Mouse (Mus musculus): ENCODE measurements around the gene Pef1. TPM values are rescaled to one million over a fixed set of nuclear protein-coding genes. Genes with fewer than 3 reads are reported as not detected.

The Pef1 gene
- polyA plus RNA-seq, 1 experiment from 2014 or later, result 62.1 TPM

GRCm38 (mm10) chr4:130107444-130108131 is 5.2 kb downstream of the Pef1 start:
- H3K4me2 ChIP-seq (ENCODE audit: low read length), result peak overlapping the region; percentile 60
- H3K9me3 ChIP-seq (replicated peaks; ENCODE audit: control insufficient read depth, low read length, poor library complexity, severe bottlenecking), result no peaks in the 10 kb centered on the region
- peak overlapping the region; percentile 67 for H3K4me3 ChIP-seq (ENCODE audit: low read depth, low read length)
- H3K27ac ChIP-seq (ENCODE audit: low read length), result peak overlapping the region; percentile 74
- H3K27me3 ChIP-seq (ENCODE audit: control insufficient read depth, insufficient read depth, low read depth, low read length), result no peaks in the 10 kb centered on the region
- ATAC-seq, result peak; percentile 98
- no peaks in the 10 kb centered on the region for H3K36me3 ChIP-seq (ENCODE audit: control insufficient read depth, insufficient read depth, low read length)
- H3K4me1 ChIP-seq (ENCODE audit: control insufficient read depth, insufficient read depth, low read length), result peaks cover 11% of the 10 kb centered on the region
- under 1% methylated on average over 39 of the region's 39 CpGs for WGBS
- H3K9ac ChIP-seq (ENCODE audit: low read depth, low read length), result peak overlapping the region; percentile 68

DNA sequence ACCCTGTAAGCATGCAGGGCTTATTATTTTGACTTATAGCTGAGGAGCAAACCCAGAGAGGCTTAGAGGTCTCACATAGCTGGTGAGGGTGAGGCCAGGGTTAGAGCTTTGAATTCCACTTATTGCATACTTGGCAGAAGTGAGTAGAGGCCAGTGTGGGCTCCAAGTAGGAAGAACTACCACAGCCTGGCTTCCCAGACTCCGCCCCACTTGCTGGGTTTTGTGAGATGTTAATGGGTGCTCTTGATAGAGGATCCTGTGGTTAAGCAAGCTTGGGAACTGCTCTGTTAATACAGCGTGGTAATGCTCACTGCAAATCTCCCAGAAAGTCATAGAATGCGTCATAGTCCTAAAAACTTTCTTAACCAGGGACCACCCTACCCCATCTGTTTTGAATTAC is 6.6 kb downstream of the Pef1 start:
- 89% methylated on average over 3 of the region's 3 CpGs for WGBS
- no peak overlapping the region for H3K9ac ChIP-seq (ENCODE audit: low read depth, low read length)
- 0 out of 2 replicates have a peak, but pooled peaks cover 2% of the 10 kb centered on the region for H3K36me3 ChIP-seq (ENCODE audit: control insufficient read depth, insufficient read depth, low read length)
- no peak for ATAC-seq
- no peak overlapping the region for H3K4me2 ChIP-seq (ENCODE audit: low read length)
- peaks cover 11% of the 10 kb centered on the region for H3K4me1 ChIP-seq (ENCODE audit: control insufficient read depth, insufficient read depth, low read length)
- H3K27me3 ChIP-seq (ENCODE audit: control insufficient read depth, insufficient read depth, low read depth, low read length), result no peaks in the 10 kb centered on the region
- H3K9me3 ChIP-seq (replicated peaks; ENCODE audit: control insufficient read depth, low read length, poor library complexity, severe bottlenecking), result no peaks in the 10 kb centered on the region
- H3K27ac ChIP-seq (ENCODE audit: low read length), result no peak overlapping the region
- H3K4me3 ChIP-seq (ENCODE audit: low read depth, low read length), result no peak overlapping the region

DNA sequence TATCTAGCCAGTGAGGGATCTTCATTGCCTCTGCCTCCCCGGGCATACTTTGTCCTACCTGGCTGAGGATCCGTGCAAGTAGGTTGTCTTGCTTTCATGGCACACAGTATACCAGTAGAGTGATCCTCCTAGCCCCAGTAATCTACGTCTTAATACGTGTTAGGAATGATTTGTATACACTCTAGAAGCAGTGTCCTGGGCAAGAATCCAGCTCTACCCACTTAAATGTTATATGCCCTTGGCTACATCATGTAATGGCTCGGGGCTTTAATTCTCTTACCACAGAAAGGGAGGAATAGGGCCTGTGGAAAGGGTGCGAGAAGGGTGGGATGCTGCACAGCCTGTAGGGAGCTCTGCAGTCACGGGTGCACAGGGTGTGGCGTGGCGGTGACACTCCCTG is 7.3 kb downstream of the Pef1 start:
- no peak overlapping the region for H3K4me2 ChIP-seq (ENCODE audit: low read length)
- H3K4me1 ChIP-seq (ENCODE audit: control insufficient read depth, insufficient read depth, low read length), result peaks cover 11% of the 10 kb centered on the region
- no peaks in the 10 kb centered on the region for H3K9me3 ChIP-seq (replicated peaks; ENCODE audit: control insufficient read depth, low read length, poor library complexity, severe bottlenecking)
- ATAC-seq, result no peak
- H3K4me3 ChIP-seq (ENCODE audit: low read depth, low read length), result no peak overlapping the region
- no peaks in the 10 kb centered on the region for H3K27me3 ChIP-seq (ENCODE audit: control insufficient read depth, insufficient read depth, low read depth, low read length)
- no peak overlapping the region for H3K27ac ChIP-seq (ENCODE audit: low read length)
- H3K9ac ChIP-seq (ENCODE audit: low read depth, low read length), result no peak overlapping the region
- H3K36me3 ChIP-seq (ENCODE audit: control insufficient read depth, insufficient read depth, low read length), result 0 out of 2 replicates have a peak, but pooled peaks cover 2% of the 10 kb centered on the region
- WGBS, result 94% methylated on average over 9 of the region's 9 CpGs

DNA sequence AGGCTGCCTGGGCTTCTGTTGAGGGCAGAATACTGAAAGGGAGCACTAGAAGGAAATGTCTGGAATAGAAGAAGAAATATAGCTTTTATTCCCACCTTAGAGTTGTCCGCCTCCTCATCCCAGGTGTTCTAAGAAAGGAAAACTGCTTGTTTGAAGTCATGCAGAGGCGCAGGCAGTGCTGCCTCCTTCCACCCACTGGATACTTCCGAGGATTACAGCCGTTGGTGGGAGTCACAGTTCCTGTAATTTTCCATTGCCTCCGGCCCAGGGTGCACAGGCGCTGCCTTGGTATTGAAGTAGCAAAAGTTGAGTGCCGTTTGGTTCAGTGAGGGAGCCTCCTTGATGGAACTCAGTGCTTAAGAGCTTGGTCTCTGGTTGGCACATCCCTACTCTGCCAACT is 7.7 kb downstream of the Pef1 start:
- peaks cover 11% of the 10 kb centered on the region for H3K4me1 ChIP-seq (ENCODE audit: control insufficient read depth, insufficient read depth, low read length)
- no peak for ATAC-seq
- H3K36me3 ChIP-seq (ENCODE audit: control insufficient read depth, insufficient read depth, low read length), result 0 out of 2 replicates have a peak, but pooled peaks cover 2% of the 10 kb centered on the region
- H3K9me3 ChIP-seq (replicated peaks; ENCODE audit: control insufficient read depth, low read length, poor library complexity, severe bottlenecking), result no peaks in the 10 kb centered on the region
- H3K27ac ChIP-seq (ENCODE audit: low read length), result no peak overlapping the region
- no peak overlapping the region for H3K4me2 ChIP-seq (ENCODE audit: low read length)
- H3K4me3 ChIP-seq (ENCODE audit: low read depth, low read length), result no peak overlapping the region
- WGBS, result 90% methylated on average over 7 of the region's 7 CpGs
- no peaks in the 10 kb centered on the region for H3K27me3 ChIP-seq (ENCODE audit: control insufficient read depth, insufficient read depth, low read depth, low read length)
- H3K9ac ChIP-seq (ENCODE audit: low read depth, low read length), result no peak overlapping the region

DNA sequence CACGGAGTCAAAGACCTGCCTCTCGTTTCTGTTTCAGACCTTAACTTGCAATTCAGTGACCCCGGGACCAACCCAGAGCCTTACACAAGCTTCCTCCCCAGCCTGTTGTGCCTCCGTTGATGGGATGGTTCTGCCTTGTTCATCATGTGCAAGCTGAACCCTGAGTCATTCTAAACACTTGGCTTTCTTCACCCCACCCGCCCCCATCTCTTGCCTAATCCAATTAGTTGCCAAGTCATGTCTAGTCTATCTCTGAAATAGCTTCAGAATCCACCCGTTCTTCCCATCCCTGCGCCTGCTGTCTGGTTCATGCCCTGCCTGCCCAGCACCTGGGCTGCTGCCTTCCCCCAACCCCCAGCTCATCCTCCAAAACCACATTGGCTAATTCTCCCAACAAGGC is 9.9 kb downstream of the Pef1 start:
- WGBS, result 81% methylated on average over 7 of the region's 7 CpGs
- no peak overlapping the region for H3K9ac ChIP-seq (ENCODE audit: low read depth, low read length)
- H3K4me1 ChIP-seq (ENCODE audit: control insufficient read depth, insufficient read depth, low read length), result peaks cover 8% of the 10 kb centered on the region
- H3K9me3 ChIP-seq (replicated peaks; ENCODE audit: control insufficient read depth, low read length, poor library complexity, severe bottlenecking), result no peaks in the 10 kb centered on the region
- no peak for ATAC-seq
- H3K27ac ChIP-seq (ENCODE audit: low read length), result no peak overlapping the region
- H3K36me3 ChIP-seq (ENCODE audit: control insufficient read depth, insufficient read depth, low read length), result 0 out of 2 replicates have a peak, but pooled peaks cover 2% of the 10 kb centered on the region
- H3K4me3 ChIP-seq (ENCODE audit: low read depth, low read length), result no peak overlapping the region
- H3K4me2 ChIP-seq (ENCODE audit: low read length), result no peak overlapping the region
- no peaks in the 10 kb centered on the region for H3K27me3 ChIP-seq (ENCODE audit: control insufficient read depth, insufficient read depth, low read depth, low read length)

GRCm38 (mm10) chr4:130112732-130113131 is 10.4 kb downstream of the Pef1 start:
- Histone ChIP-seq H3K27ac (ENCODE audit: low read length) (no peak overlapping the region), H3K9ac (ENCODE audit: low read depth, low read length) (no peak overlapping the region), H3K36me3 (ENCODE audit: control insufficient read depth, insufficient read depth, low read length) (0 out of 2 replicates have a peak, but pooled peaks cover 2% of the 10 kb centered on the region), H3K9me3 (replicated peaks; ENCODE audit: control insufficient read depth, low read length, poor library complexity, severe bottlenecking) (no peaks in the 10 kb centered on the region), H3K4me2 (ENCODE audit: low read length) (no peak overlapping the region), H3K4me1 (ENCODE audit: control insufficient read depth, insufficient read depth, low read length) (peaks cover 8% of the 10 kb centered on the region), H3K27me3 (ENCODE audit: control insufficient read depth, insufficient read depth, low read depth, low read length) (no peaks in the 10 kb centered on the region), H3K4me3 (ENCODE audit: low read depth, low read length) (no peak overlapping the region)
- ATAC-seq, result no peak
- WGBS, result 96% methylated on average over 1 of the region's 1 CpGs

GRCm38 (mm10) chr4:130120752-130121151 is 18.4 kb downstream of the Pef1 start:
- 75% methylated on average over 4 of the region's 4 CpGs for WGBS
- no peak overlapping the region for H3K27ac ChIP-seq (ENCODE audit: low read length)
- no peak overlapping the region for H3K9ac ChIP-seq (ENCODE audit: low read depth, low read length)
- H3K27me3 ChIP-seq (ENCODE audit: control insufficient read depth, insufficient read depth, low read depth, low read length), result no peaks in the 10 kb centered on the region
- H3K9me3 ChIP-seq (replicated peaks; ENCODE audit: control insufficient read depth, low read length, poor library complexity, severe bottlenecking), result no peaks in the 10 kb centered on the region
- H3K36me3 ChIP-seq (ENCODE audit: control insufficient read depth, insufficient read depth, low read length), result peaks cover 11% of the 10 kb centered on the region
- no peaks in the 10 kb centered on the region for H3K4me1 ChIP-seq (ENCODE audit: control insufficient read depth, insufficient read depth, low read length)
- ATAC-seq, result no peak
- H3K4me2 ChIP-seq (ENCODE audit: low read length), result no peak overlapping the region
- H3K4me3 ChIP-seq (ENCODE audit: low read depth, low read length), result no peak overlapping the region

- Histone ChIP-seq H3K27ac (ENCODE audit: low read length) (no peak overlapping the region), H3K4me3 (ENCODE audit: low read depth, low read length) (no peak overlapping the region), H3K4me2 (ENCODE audit: low read length) (no peak overlapping the region), H3K27me3 (ENCODE audit: control insufficient read depth, insufficient read depth, low read depth, low read length) (no peaks in the 10 kb centered on the region), H3K4me1 (ENCODE audit: control insufficient read depth, insufficient read depth, low read length) (no peaks in the 10 kb centered on the region), H3K9ac (ENCODE audit: low read depth, low read length) (no peak overlapping the region), H3K9me3 (replicated peaks; ENCODE audit: control insufficient read depth, low read length, poor library complexity, severe bottlenecking) (no peaks in the 10 kb centered on the region), H3K36me3 (ENCODE audit: control insufficient read depth, insufficient read depth, low read length) (peaks cover 11% of the 10 kb centered on the region)
- no peak for ATAC-seq
- 72% methylated on average over 8 of the region's 8 CpGs for WGBS
These were observed 19.2 kb downstream of the Pef1 start for GRCm38 (mm10) chr4:130121560-130121959.

- Histone ChIP-seq H3K9ac (ENCODE audit: low read depth, low read length) (no peak overlapping the region), H3K4me2 (ENCODE audit: low read length) (no peak overlapping the region), H3K9me3 (replicated peaks; ENCODE audit: control insufficient read depth, low read length, poor library complexity, severe bottlenecking) (no peaks in the 10 kb centered on the region), H3K4me1 (ENCODE audit: control insufficient read depth, insufficient read depth, low read length) (no peaks in the 10 kb centered on the region), H3K4me3 (ENCODE audit: low read depth, low read length) (no peak overlapping the region), H3K27ac (ENCODE audit: low read length) (no peak overlapping the region), H3K27me3 (ENCODE audit: control insufficient read depth, insufficient read depth, low read depth, low read length) (no peaks in the 10 kb centered on the region), H3K36me3 (ENCODE audit: control insufficient read depth, insufficient read depth, low read length) (peaks cover 13% of the 10 kb centered on the region)
- ATAC-seq, result no peak
- 89% methylated on average over 5 of the region's 5 CpGs for WGBS
These were observed 20.7 kb downstream of the Pef1 start for GRCm38 (mm10) chr4:130123020-130123419.

All from midbrain, embryonic 16.5 days (tissue).